Mouse (Mus musculus): ENCODE data around the gene Vmn2r46.
"Not testable (repeated sequence)": the region's sequence is repeated elsewhere in the genome, so short reads cannot be mapped to it uniquely, and the experiment has no call there.

Vmn2r46 gene

GRCm38 (mm10) chr7:9770471-9770870 is at the start of gene Vmn2r46:
TSS of gene Vmn2r46 (minus strand) at chr7:9770571.
- DNase-seq: not testable (repeated sequence)
